Mouse (Mus musculus): Measurements from ENCODE around the gene Trim46.

GRCm38 (mm10) chr3:89210162-89210561, 35.9 kb downstream of the Trim46 start:
- no peak for TF ChIP-seq CTCF (IDR thresholded peaks at IDR 0.05; ENCODE audit: borderline replicate concordance, control insufficient read depth, extremely low read depth, insufficient read depth, low read length, poor library complexity)
- TF ChIP-seq POLR2A (IDR thresholded peaks at IDR 0.05; ENCODE audit: control insufficient read depth, extremely low read depth, insufficient read depth, low read length, poor library complexity): no peak
